Mouse (Mus musculus) CD8-positive naive resting alpha-beta T cell, adult 2 months (primary cell): Measurements from ENCODE around the gene Hba-x.
"Not testable (repeated sequence)": the region's sequence is repeated elsewhere in the genome, so short reads cannot be mapped to it uniquely, and the experiment has no call there.

Experiments
- DNase-seq, 2 experiments: peaks; one replicate each; pipeline ENCODE4 v3.0.0; 2022; ENCODE audit warnings: low read depth in 2 of 2, low spot score in 2 of 2

Gene Hba-x

GRCm38 (mm10) chr11:32248350-32248749 lies 27.9 kb upstream of the Hba-x start:
- DNase-seq, result no peak

GRCm38 (mm10) chr11:32250880-32251763 lies 25.1 kb upstream of the Hba-x start:
- no peak for DNase-seq

GRCm38 (mm10) chr11:32253121-32253520 lies 23.1 kb upstream of the Hba-x start:
- no peak for DNase-seq

GRCm38 (mm10) chr11:32256146-32256545 lies 20.1 kb upstream of the Hba-x start:
- no peak for DNase-seq

- no peak for DNase-seq
These were observed 19.6 kb upstream of the Hba-x start for GRCm38 (mm10) chr11:32256566-32256965.

GRCm38 (mm10) chr11:32262674-32263415 lies 13.4 kb upstream of the Hba-x start:
- no peak for DNase-seq

GRCm38 (mm10) chr11:32265117-32265738 lies 11.0 kb upstream of the Hba-x start:
- DNase-seq, result no peak

- DNase-seq, result no peak
These were observed 10.0 kb upstream of the Hba-x start for GRCm38 (mm10) chr11:32266194-32266593.

- DNase-seq, result no peak
These were observed 9.4 kb upstream of the Hba-x start for GRCm38 (mm10) chr11:32266776-32267175.

- DNase-seq, result peak; percentile 93 to 94
These were observed 8.9 kb upstream of the Hba-x start, which contains the start of gene Nprl3 for GRCm38 (mm10) chr11:32267188-32267884. Gene Nprl3, minus strand, starts transcription at chr11:32267707.

GRCm38 (mm10) chr11:32267964-32268363 lies 8.2 kb upstream of the Hba-x start:
- DNase-seq, result peak in 1 of 2 experiments; percentile 1

GRCm38 (mm10) chr11:32268952-32269351 lies 7.2 kb upstream of the Hba-x start:
- DNase-seq, result no peak

GRCm38 (mm10) chr11:32271178-32271577 lies 5.0 kb upstream of the Hba-x start:
- peak in 1 of 2 experiments; percentile 6 for DNase-seq

- no peak for DNase-seq
These were observed 1.7 kb downstream of the Hba-x start for GRCm38 (mm10) chr11:32277736-32278457.

- DNase-seq, result no peak
These were observed 2.3 kb downstream of the Hba-x start for GRCm38 (mm10) chr11:32278458-32278957.

GRCm38 (mm10) chr11:32280646-32281045 lies 4.4 kb downstream of the Hba-x start:
- DNase-seq, result no peak

GRCm38 (mm10) chr11:32281416-32282144 lies 5.4 kb downstream of the Hba-x start:
- DNase-seq, result no peak

- not testable (repeated sequence) for DNase-seq
These were observed 7.0 kb downstream of the Hba-x start, which contains the start of gene Hba-a1 for GRCm38 (mm10) chr11:32283091-32283777. Gene Hba-a1, plus strand, starts transcription at chr11:32283511.

- DNase-seq, result not testable (repeated sequence)
These were observed 8.4 kb downstream of the Hba-x start for GRCm38 (mm10) chr11:32284582-32284981.
